Mouse (Mus musculus) frontal cortex, postnatal 10 days (tissue): ENCODE data around the gene Otulin.

Experiments
- DNase-seq, 2 experiments: peaks; one replicate each; pipeline ENCODE4 v3.0.0; 2022; ENCODE audit warnings: low spot score in 2 of 2, mixed read lengths in 1 of 2

Gene Otulin

GRCm38 (mm10) chr15:27581640-27582039 is 48.9 kb downstream of the Otulin start:
- DNase-seq: no peak

GRCm38 (mm10) chr15:27580771-27581170 is 49.7 kb downstream of the Otulin start:
- no peak for DNase-seq

GRCm38 (mm10) chr15:27579853-27580252 is 50.6 kb downstream of the Otulin start:
- no peak for DNase-seq

GRCm38 (mm10) chr15:27578918-27579317 is 51.6 kb downstream of the Otulin start:
- no peak for DNase-seq

- DNase-seq: no peak
These were observed 52.3 kb downstream of the Otulin start for GRCm38 (mm10) chr15:27577915-27578780.

- no peak for DNase-seq
These were observed 53.6 kb downstream of the Otulin start for GRCm38 (mm10) chr15:27576886-27577285.

GRCm38 (mm10) chr15:27575932-27576331 is 54.6 kb downstream of the Otulin start:
- no peak for DNase-seq

GRCm38 (mm10) chr15:27574992-27575781 is 55.3 kb downstream of the Otulin start:
- no peak for DNase-seq

- no peak for DNase-seq
These were observed 59.3 kb downstream of the Otulin start for GRCm38 (mm10) chr15:27571179-27571578.

- DNase-seq: no peak
These were observed 60.1 kb downstream of the Otulin start for GRCm38 (mm10) chr15:27570385-27570784.

GRCm38 (mm10) chr15:27569924-27570323 is 60.6 kb downstream of the Otulin start:
- no peak for DNase-seq

- no peak for DNase-seq
These were observed 62.1 kb downstream of the Otulin start for GRCm38 (mm10) chr15:27568371-27568770.

GRCm38 (mm10) chr15:27567356-27567755 is 63.1 kb downstream of the Otulin start:
- DNase-seq: no peak

- no peak for DNase-seq
These were observed 64.8 kb downstream of the Otulin start for GRCm38 (mm10) chr15:27565626-27566185.

GRCm38 (mm10) chr15:27564106-27565100 is 66.1 kb downstream of the Otulin start:
- DNase-seq: no peak

- DNase-seq: no peak
These were observed 70.2 kb downstream of the Otulin start for GRCm38 (mm10) chr15:27560315-27560714.

GRCm38 (mm10) chr15:27558456-27559147 is 71.9 kb downstream of the Otulin start:
- DNase-seq: no peak

GRCm38 (mm10) chr15:27553554-27553953 is 76.9 kb downstream of the Otulin start:
- DNase-seq: no peak

- DNase-seq: no peak
These were observed 78.3 kb downstream of the Otulin start for GRCm38 (mm10) chr15:27552129-27552700.
